Mouse (Mus musculus): ENCODE results near the gene Ptov1. TPM values are rescaled to one million over a fixed set of nuclear protein-coding genes. Genes with fewer than 3 reads are reported as not detected.

Ptov1 gene
- polyA plus RNA-seq, 1 experiment from 2014 or later = 454 TPM

- Histone ChIP-seq H3K4me2 (ENCODE audit: low read depth, low read length, severe bottlenecking) (peak overlapping the region; percentile 94), H3K9ac (ENCODE audit: low read length) (peak overlapping the region; percentile 98; the same call in 1 of the 2 replicates), H3K4me1 (replicated peaks; ENCODE audit: control insufficient read depth, insufficient read depth, low read length) (peaks cover 29% of the 10 kb centered on the region), H3K9me3 (ENCODE audit: control insufficient read depth, low read length) (no peaks in the 10 kb centered on the region), H3K27ac (ENCODE audit: low read depth, low read length) (no peak overlapping the region), H3K27me3 (ENCODE audit: control insufficient read depth, insufficient read depth, low read length) (no peaks in the 10 kb centered on the region), H3K4me3 (ENCODE audit: low read depth, low read length) (peak overlapping the region; percentile 99), H3K36me3 (ENCODE audit: control insufficient read depth, insufficient read depth, low read length) (peaks cover 20% of the 10 kb centered on the region)
- ATAC-seq (replicated peaks; ENCODE audit: low FRiP score) (no peak), DNase-seq (ENCODE audit: low spot score) (no peak)
- 83% methylated on average over 19 of the region's 19 CpGs for WGBS
These were observed 2.4 kb downstream of the Ptov1 start for GRCm38 (mm10) chr7:44867010-44867702.

DNA sequence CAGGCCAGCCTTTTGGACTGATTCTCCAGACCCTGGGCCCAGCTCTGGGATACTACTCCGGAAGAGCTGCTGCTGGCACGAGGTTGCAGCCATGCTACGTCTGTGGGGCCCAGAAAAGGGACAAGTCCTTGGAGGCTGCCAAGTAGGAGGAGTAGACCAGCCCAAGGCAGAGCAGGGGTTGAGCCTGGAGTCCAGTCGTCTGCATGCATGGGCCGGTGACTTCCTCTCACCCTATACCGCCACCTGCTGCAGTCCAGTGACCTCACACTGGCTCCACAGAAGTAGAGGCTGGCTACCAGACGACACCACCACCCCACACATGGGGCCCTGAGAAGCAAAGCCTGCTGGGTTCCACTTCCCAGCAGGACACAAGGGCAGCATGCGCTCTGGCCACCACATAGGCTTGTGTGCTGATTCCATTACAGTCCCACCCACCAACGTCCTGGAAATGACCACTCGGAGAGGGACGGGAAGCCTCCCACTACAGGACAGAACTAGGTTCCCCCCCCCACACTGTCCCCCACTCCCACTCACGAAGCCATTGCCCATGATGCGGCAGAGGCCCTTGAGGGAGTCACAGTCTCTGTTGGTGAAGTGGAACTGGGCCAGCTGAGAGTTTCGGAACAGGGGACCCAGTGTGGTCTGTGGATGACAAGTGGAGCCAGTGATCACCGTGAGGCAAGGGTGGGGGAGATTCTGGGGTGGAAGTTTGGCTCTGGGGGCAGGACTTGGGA, 3.1 kb downstream of the Ptov1 start:
- 72% methylated on average over 15 of the region's 15 CpGs for WGBS
- Histone ChIP-seq H3K27ac (ENCODE audit: low read depth, low read length) (no peak overlapping the region), H3K36me3 (ENCODE audit: control insufficient read depth, insufficient read depth, low read length) (peaks cover 20% of the 10 kb centered on the region), H3K9me3 (ENCODE audit: control insufficient read depth, low read length) (no peaks in the 10 kb centered on the region), H3K4me2 (ENCODE audit: low read depth, low read length, severe bottlenecking) (peak overlapping the region; percentile 15; the same call in 1 of the 2 replicates), H3K4me1 (replicated peaks; ENCODE audit: control insufficient read depth, insufficient read depth, low read length) (peaks cover 29% of the 10 kb centered on the region), H3K4me3 (ENCODE audit: low read depth, low read length) (no peak overlapping the region), H3K9ac (ENCODE audit: low read length) (peak overlapping the region; percentile 20; the same call in 1 of the 2 replicates), H3K27me3 (ENCODE audit: control insufficient read depth, insufficient read depth, low read length) (no peaks in the 10 kb centered on the region)
- DNase-seq (ENCODE audit: low spot score) = no peak
- ATAC-seq (replicated peaks; ENCODE audit: low FRiP score) = no peak

DNA sequence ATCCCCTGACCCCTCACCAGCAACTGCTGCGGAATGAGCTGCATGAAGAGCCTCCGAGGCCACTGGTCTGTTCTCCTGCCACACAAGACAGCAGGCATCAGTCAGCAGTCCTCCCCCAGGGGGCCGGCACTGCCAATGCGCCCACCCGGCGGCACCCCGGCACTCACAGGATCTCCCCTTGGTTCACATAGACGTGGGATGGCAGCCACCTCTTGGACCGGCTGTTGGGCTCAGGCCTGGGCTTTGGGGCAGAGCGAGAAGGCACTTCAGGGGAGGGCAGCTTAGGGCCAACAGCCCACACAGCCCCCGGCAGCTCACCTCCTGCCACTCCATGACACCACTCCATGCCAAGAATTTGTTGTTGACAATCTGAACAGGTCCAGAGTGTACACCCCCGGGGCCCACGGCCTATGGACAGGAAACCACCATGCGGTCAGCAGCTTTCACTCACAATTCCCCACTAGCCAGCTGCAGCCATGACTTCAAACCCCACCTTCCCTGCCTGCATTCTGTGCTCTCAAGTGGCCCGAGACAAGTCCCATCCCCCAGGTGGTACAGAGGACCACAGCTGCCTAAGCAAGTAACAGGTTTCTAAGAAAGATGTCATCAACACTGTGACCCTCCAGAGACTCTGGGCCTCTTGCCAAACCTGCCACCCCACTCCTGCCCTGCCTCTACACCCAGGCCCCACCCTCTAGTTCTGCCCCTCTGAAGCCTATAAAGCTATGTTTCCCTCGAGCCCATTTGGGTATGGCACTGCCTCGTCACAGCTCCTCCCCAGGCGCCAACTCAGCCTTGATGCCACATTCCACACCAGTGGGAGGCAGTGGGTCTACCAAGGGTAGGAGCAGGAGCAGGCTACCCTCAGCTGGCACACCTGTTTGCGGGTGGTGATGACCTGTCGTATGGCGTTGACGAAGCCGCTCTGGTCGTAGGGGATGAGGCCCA, 4.7 kb downstream of the Ptov1 start:
- Histone ChIP-seq H3K27ac (ENCODE audit: low read depth, low read length) (no peak overlapping the region), H3K9ac (ENCODE audit: low read length) (no peak overlapping the region), H3K27me3 (ENCODE audit: control insufficient read depth, insufficient read depth, low read length) (no peaks in the 10 kb centered on the region), H3K9me3 (ENCODE audit: control insufficient read depth, low read length) (no peaks in the 10 kb centered on the region), H3K4me1 (replicated peaks; ENCODE audit: control insufficient read depth, insufficient read depth, low read length) (peaks cover 23% of the 10 kb centered on the region), H3K4me3 (ENCODE audit: low read depth, low read length) (no peak overlapping the region), H3K36me3 (ENCODE audit: control insufficient read depth, insufficient read depth, low read length) (peaks cover 20% of the 10 kb centered on the region), H3K4me2 (ENCODE audit: low read depth, low read length, severe bottlenecking) (no peak overlapping the region)
- DNase-seq (ENCODE audit: low spot score) (no peak), ATAC-seq (replicated peaks; ENCODE audit: low FRiP score) (no peak)
- 86% methylated on average over 24 of the region's 24 CpGs for WGBS

- Histone ChIP-seq H3K9ac (ENCODE audit: low read length) (no peak overlapping the region), H3K4me1 (replicated peaks; ENCODE audit: control insufficient read depth, insufficient read depth, low read length) (peaks cover 23% of the 10 kb centered on the region), H3K4me2 (ENCODE audit: low read depth, low read length, severe bottlenecking) (no peak overlapping the region), H3K27me3 (ENCODE audit: control insufficient read depth, insufficient read depth, low read length) (no peaks in the 10 kb centered on the region), H3K4me3 (ENCODE audit: low read depth, low read length) (no peak overlapping the region), H3K36me3 (ENCODE audit: control insufficient read depth, insufficient read depth, low read length) (peaks cover 20% of the 10 kb centered on the region), H3K27ac (ENCODE audit: low read depth, low read length) (no peak overlapping the region), H3K9me3 (ENCODE audit: control insufficient read depth, low read length) (no peaks in the 10 kb centered on the region)
- 94% methylated on average over 11 of the region's 11 CpGs for WGBS
- ATAC-seq (replicated peaks; ENCODE audit: low FRiP score) (no peak), DNase-seq (ENCODE audit: low spot score) (no peak)
These were observed 5.5 kb downstream of the Ptov1 start for GRCm38 (mm10) chr7:44863982-44864494.

DNA sequence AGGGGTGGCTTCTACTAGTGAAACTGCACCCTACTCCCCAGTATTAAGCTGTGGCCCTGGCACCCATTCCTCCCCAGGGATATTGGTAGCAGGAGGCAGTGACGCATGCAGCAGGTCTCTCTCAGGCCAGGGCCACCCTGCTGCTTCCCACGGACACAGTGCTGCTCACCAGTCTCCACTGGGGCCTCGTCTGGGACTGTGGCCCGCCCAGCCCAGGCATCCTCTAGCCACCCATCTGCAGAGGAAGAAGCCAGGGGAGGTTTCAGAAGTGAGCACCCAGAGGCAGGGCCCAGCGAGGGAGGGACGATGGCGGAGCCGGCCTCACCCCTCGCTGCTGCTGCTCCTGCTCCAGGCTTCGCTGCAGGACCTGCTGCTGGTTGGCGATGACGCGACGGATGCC, 6.4 kb downstream of the Ptov1 start:
- no peaks in the 10 kb centered on the region for H3K27me3 ChIP-seq (ENCODE audit: control insufficient read depth, insufficient read depth, low read length)
- H3K4me2 ChIP-seq (ENCODE audit: low read depth, low read length, severe bottlenecking) = no peak overlapping the region
- WGBS = 86% methylated on average over 14 of the region's 14 CpGs
- peaks cover 20% of the 10 kb centered on the region for H3K36me3 ChIP-seq (ENCODE audit: control insufficient read depth, insufficient read depth, low read length)
- H3K9ac ChIP-seq (ENCODE audit: low read length) = no peak overlapping the region
- no peak overlapping the region for H3K4me3 ChIP-seq (ENCODE audit: low read depth, low read length)
- no peak for ATAC-seq (replicated peaks; ENCODE audit: low FRiP score)
- H3K9me3 ChIP-seq (ENCODE audit: control insufficient read depth, low read length) = no peaks in the 10 kb centered on the region
- DNase-seq (ENCODE audit: low spot score) = no peak
- H3K4me1 ChIP-seq (replicated peaks; ENCODE audit: control insufficient read depth, insufficient read depth, low read length) = peaks cover 26% of the 10 kb centered on the region
- H3K27ac ChIP-seq (ENCODE audit: low read depth, low read length) = no peak overlapping the region

GRCm38 (mm10) chr7:44862434-44862833, 7.2 kb downstream of the Ptov1 start:
- 91% methylated on average over 8 of the region's 8 CpGs for WGBS
- peaks cover 22% of the 10 kb centered on the region for H3K4me1 ChIP-seq (replicated peaks; ENCODE audit: control insufficient read depth, insufficient read depth, low read length)
- peaks cover 20% of the 10 kb centered on the region for H3K36me3 ChIP-seq (ENCODE audit: control insufficient read depth, insufficient read depth, low read length)

GRCm38 (mm10) chr7:44861429-44861816, 8.2 kb downstream of the Ptov1 start:
- Histone ChIP-seq H3K36me3 (ENCODE audit: control insufficient read depth, insufficient read depth, low read length) (peaks cover 20% of the 10 kb centered on the region), H3K27ac (ENCODE audit: low read depth, low read length) (no peak overlapping the region), H3K4me1 (replicated peaks; ENCODE audit: control insufficient read depth, insufficient read depth, low read length) (peaks cover 12% of the 10 kb centered on the region), H3K9me3 (ENCODE audit: control insufficient read depth, low read length) (no peaks in the 10 kb centered on the region), H3K4me3 (ENCODE audit: low read depth, low read length) (no peak overlapping the region), H3K9ac (ENCODE audit: low read length) (no peak overlapping the region), H3K4me2 (ENCODE audit: low read depth, low read length, severe bottlenecking) (no peak overlapping the region), H3K27me3 (ENCODE audit: control insufficient read depth, insufficient read depth, low read length) (no peaks in the 10 kb centered on the region)
- DNase-seq (ENCODE audit: low spot score) (no peak), ATAC-seq (replicated peaks; ENCODE audit: low FRiP score) (no peak)
- WGBS = 90% methylated on average over 14 of the region's 14 CpGs

More at GRCm38 (mm10) chr7:44862434-44862833, 7.2 kb downstream of the Ptov1 start:
- Histone ChIP-seq H3K27me3 (ENCODE audit: control insufficient read depth, insufficient read depth, low read length) (no peaks in the 10 kb centered on the region), H3K27ac (ENCODE audit: low read depth, low read length) (no peak overlapping the region), H3K9me3 (ENCODE audit: control insufficient read depth, low read length) (no peaks in the 10 kb centered on the region), H3K4me2 (ENCODE audit: low read depth, low read length, severe bottlenecking) (no peak overlapping the region), H3K9ac (ENCODE audit: low read length) (no peak overlapping the region), H3K4me3 (ENCODE audit: low read depth, low read length) (no peak overlapping the region)
- DNase-seq (ENCODE audit: low spot score) = no peak
- no peak for ATAC-seq (replicated peaks; ENCODE audit: low FRiP score)
